Mouse (Mus musculus) midbrain, postnatal 0 days (tissue): ENCODE results near the gene B4galt5. TPM values are rescaled to one million over a fixed set of nuclear protein-coding genes. Genes with fewer than 3 reads are reported as not detected.

Source experiments
- ATAC-seq: fragments of 200-750 bp; cut with Nextera tagmentation; 2 replicates; pipeline ENCODE4 v1.8.0; 2017; ENCODE audit warnings: moderate number of reproducible peaks, mild to moderate bottlenecking, moderate TSS enrichment, moderate library complexity; ENCODE audit not compliant: low FRiP score
- DNase-seq: peaks from one replicate; pipeline ENCODE4 v3.0.0-alpha.2; 2015; ENCODE audit warnings: low spot score
- H3K27ac ChIP-seq: fragments of 300-500 bp; sonication (generic); 2 replicates; pipeline ENCODE4 v1.5.1; 2014; ENCODE audit warnings: low read depth, mild to moderate bottlenecking, low read length, mixed read lengths
- H3K27me3 ChIP-seq: fragments of 300-500 bp; sonication (generic); 2 replicates; pipeline ENCODE4 v1.6.1; 2014; ENCODE audit warnings: low read length, control low read depth, mixed read lengths; ENCODE audit not compliant: insufficient read depth
- H3K36me3 ChIP-seq: fragments of 300-500 bp; sonication (generic); 2 replicates; pipeline ENCODE4 v1.6.1; 2014; ENCODE audit warnings: low read length, control low read depth, mixed read lengths; ENCODE audit not compliant: insufficient read depth
- H3K4me1 ChIP-seq: fragments of 300-500 bp; sonication (generic); 2 replicates; pipeline ENCODE4 v1.6.1; 2014; ENCODE audit warnings: mild to moderate bottlenecking, control low read depth, antibody characterized with exemption, low read length, mixed read lengths; ENCODE audit not compliant: insufficient read depth
- H3K4me2 ChIP-seq: fragments of 300-500 bp; sonication (generic); 2 replicates; pipeline ENCODE4 v1.6.1; 2014; ENCODE audit warnings: low read depth, mild to moderate bottlenecking, low read length, mixed read lengths; ENCODE audit not compliant: poor library complexity, severe bottlenecking
- H3K4me3 ChIP-seq: fragments of 300-500 bp; sonication (generic); 2 replicates; pipeline ENCODE4 v1.5.1; 2014; ENCODE audit warnings: low read depth, mild to moderate bottlenecking, low read length, moderate library complexity
- H3K9ac ChIP-seq: fragments of 300-500 bp; sonication (generic); replicated peaks from 2 replicates; pipeline ENCODE4 v1.6.1; 2014; ENCODE audit warnings: mild to moderate bottlenecking, low read length, moderate library complexity, mixed read lengths; ENCODE audit not compliant: poor library complexity, severe bottlenecking
- H3K9me3 ChIP-seq: fragments of 300-500 bp; sonication (generic); 2 replicates; pipeline ENCODE4 v1.6.1; 2016; ENCODE audit warnings: low read length, control low read depth
- CTCF ChIP-seq: IDR thresholded peaks from 2 replicates; pipeline ENCODE4 v1.5.1; 2016; ENCODE audit warnings: antibody characterized with exemption, mild to moderate bottlenecking
- WGBS: fragments of 180-500 bp; shearing (Covaris S2); extraction: QIAGEN DNeasy Blood & Tissue Kit; methylation state at CpG from one replicate; pipeline ENCODE4 v1.1.7; 2014; 5-methylcytosine and 5-hydroxymethylcytosine counted together
- polyA plus RNA-seq: library from polyadenylated mRNA; unstranded; fragments of >200 nt; fragmentation: Nextera tagmentation; extraction: Ambion mirVana; gene quantifications from 2 replicates; pipeline ENCODE4 v1.2.1, GENCODE M21; 2015
- total RNA-seq: library from RNA; depleted of rRNA; stranded (reverse); fragments of >200 nt; gene quantifications from 2 replicates; pipeline ENCODE4 v1.2.3, GENCODE M21; 2014

The B4galt5 gene
- total and polyA plus RNA-seq, 2 experiments from 2014 or later: 35.6 to 88.3 TPM

- no peak for TF ChIP-seq CTCF
- ATAC-seq (no peak), DNase-seq (no peak)
- 45% methylated on average over 6 of the region's 6 CpGs for WGBS
- Histone ChIP-seq H3K4me2 (no peak overlapping the region), H3K4me3 (no peak overlapping the region), H3K27ac (no peak overlapping the region), H3K9me3 (no peaks in the 10 kb centered on the region), H3K4me1 (peaks cover 5% of the 10 kb centered on the region; the same call in 1 of the 2 replicates), H3K27me3 (no peaks in the 10 kb centered on the region), H3K36me3 (no peaks in the 10 kb centered on the region), H3K9ac (no peak overlapping the region)
These were observed 6.1 kb downstream of the B4galt5 start for GRCm38 (mm10) chr2:167342876-167343275.

- Histone ChIP-seq H3K27ac (no peak overlapping the region), H3K36me3 (no peaks in the 10 kb centered on the region), H3K4me2 (no peak overlapping the region), H3K4me1 (no peaks in the 10 kb centered on the region), H3K4me3 (no peak overlapping the region), H3K9me3 (no peaks in the 10 kb centered on the region), H3K9ac (no peak overlapping the region), H3K27me3 (no peaks in the 10 kb centered on the region)
- TF ChIP-seq CTCF: no peak
- ATAC-seq (no peak), DNase-seq (no peak)
- WGBS: 50% methylated on average over 2 of the region's 2 CpGs
These were observed 11.4 kb downstream of the B4galt5 start for GRCm38 (mm10) chr2:167337580-167337979.

DNA sequence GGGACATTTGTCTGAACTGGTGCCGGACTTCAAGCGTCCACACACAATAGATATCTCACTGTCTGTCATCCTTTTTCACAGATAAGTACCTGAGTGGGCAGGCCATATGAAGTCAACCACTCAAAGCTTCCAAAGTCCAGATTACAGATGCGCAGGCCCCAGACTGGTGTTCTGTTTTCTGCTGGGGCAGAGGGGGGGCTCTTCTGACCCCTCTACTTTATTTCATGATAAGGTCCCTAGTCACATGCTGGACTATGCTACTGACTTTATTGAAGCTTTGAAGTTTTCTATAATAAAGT is 11.8 kb downstream of the B4galt5 start:
- H3K9ac ChIP-seq: no peak overlapping the region
- TF ChIP-seq CTCF: no peak
- DNase-seq (no peak), ATAC-seq (no peak)
- no peaks in the 10 kb centered on the region for H3K36me3 ChIP-seq
- H3K4me3 ChIP-seq: no peak overlapping the region
- WGBS: 67% methylated on average over 3 of the region's 3 CpGs
- no peaks in the 10 kb centered on the region for H3K4me1 ChIP-seq
- H3K27ac ChIP-seq: no peak overlapping the region
- no peak overlapping the region for H3K4me2 ChIP-seq
- no peaks in the 10 kb centered on the region for H3K9me3 ChIP-seq
- H3K27me3 ChIP-seq: no peaks in the 10 kb centered on the region

DNA sequence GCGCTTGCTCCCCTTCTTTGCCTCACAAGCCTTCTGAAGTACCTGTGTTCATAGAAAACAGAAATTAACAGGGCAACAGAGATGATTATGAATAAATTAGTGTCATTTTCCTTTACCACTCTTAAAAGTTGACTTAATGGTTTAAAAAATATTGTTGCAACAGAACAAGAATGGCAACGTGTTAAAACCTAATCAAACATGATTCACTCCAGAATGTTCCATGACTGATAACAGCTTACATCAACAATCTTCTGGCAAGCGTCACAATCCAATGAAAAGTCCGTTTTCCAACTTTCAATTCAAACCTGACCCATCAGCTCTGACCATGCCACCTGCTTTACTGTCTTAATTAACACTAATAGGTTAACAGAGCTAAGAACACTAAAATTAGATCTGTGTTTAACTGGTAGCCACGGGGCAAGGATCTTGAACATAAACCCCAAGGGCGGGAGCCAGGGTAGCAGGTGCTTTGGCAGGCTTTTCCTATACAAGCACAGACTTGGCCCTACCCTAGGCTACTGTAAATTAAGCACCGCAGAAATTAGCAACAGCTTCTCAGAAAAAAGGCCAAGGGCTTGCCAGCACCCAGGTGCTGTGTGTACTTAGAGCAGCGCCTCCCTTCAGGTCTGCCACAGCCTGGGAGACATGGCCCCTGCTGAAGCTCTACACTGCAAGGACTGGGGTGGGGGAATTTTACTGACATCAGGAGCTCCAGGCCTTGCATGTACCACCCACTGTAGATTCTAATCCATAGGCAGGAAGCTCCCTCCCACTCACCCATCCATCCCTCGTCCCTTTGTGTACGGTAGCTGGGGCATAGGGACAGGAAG is 12.4 kb downstream of the B4galt5 start:
- no peaks in the 10 kb centered on the region for H3K4me1 ChIP-seq
- ATAC-seq (no peak), DNase-seq (peak; percentile 53)
- H3K4me3 ChIP-seq: no peak overlapping the region
- WGBS: 70% methylated on average over 10 of the region's 10 CpGs
- H3K9me3 ChIP-seq: no peaks in the 10 kb centered on the region
- H3K27me3 ChIP-seq: no peaks in the 10 kb centered on the region
- no peaks in the 10 kb centered on the region for H3K36me3 ChIP-seq
- no peak for TF ChIP-seq CTCF
- no peak overlapping the region for H3K9ac ChIP-seq
- no peak overlapping the region for H3K27ac ChIP-seq
- H3K4me2 ChIP-seq: no peak overlapping the region

DNA sequence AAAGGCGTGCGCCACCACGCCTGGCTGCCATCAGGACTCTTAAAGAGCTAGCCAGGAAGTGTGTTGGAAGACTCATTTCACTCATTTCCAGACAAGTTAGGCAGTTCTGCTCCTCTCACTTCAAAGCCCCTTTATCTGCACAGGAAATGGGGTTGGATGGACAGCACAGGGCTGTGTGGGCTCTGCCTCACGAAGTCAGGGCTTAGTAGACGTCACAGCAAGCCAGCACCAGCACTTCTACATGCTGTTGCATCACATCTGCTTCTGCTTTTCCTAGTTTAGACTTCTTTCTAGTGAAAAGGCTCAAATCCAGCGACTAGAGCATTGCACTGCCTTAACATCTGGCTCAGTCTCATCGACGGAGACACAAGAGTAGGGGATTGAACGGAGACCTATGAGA is 13.9 kb downstream of the B4galt5 start:
- Histone ChIP-seq H3K27me3 (no peaks in the 10 kb centered on the region), H3K9ac (no peak overlapping the region), H3K36me3 (no peaks in the 10 kb centered on the region), H3K4me3 (no peak overlapping the region), H3K27ac (no peak overlapping the region), H3K4me1 (0 out of 2 replicates have a peak, but pooled peaks cover 2% of the 10 kb centered on the region), H3K4me2 (no peak overlapping the region), H3K9me3 (no peaks in the 10 kb centered on the region)
- DNase-seq (no peak), ATAC-seq (no peak)
- no peak for TF ChIP-seq CTCF
- 88% methylated on average over 9 of the region's 9 CpGs for WGBS

GRCm38 (mm10) chr2:167334312-167334711 is 14.7 kb downstream of the B4galt5 start:
- H3K27me3 ChIP-seq: no peaks in the 10 kb centered on the region
- DNase-seq: no peak
- no peaks in the 10 kb centered on the region for H3K36me3 ChIP-seq
- 0 out of 2 replicates have a peak, but pooled peaks cover 2% of the 10 kb centered on the region for H3K4me1 ChIP-seq
- H3K27ac ChIP-seq: no peak overlapping the region
- TF ChIP-seq CTCF: no peak
- no peak overlapping the region for H3K9ac ChIP-seq
- no peak for ATAC-seq
- 89% methylated on average over 4 of the region's 4 CpGs for WGBS
- H3K4me2 ChIP-seq: no peak overlapping the region
- no peaks in the 10 kb centered on the region for H3K9me3 ChIP-seq
- H3K4me3 ChIP-seq: no peak overlapping the region
